In the genomic region with DNA sequence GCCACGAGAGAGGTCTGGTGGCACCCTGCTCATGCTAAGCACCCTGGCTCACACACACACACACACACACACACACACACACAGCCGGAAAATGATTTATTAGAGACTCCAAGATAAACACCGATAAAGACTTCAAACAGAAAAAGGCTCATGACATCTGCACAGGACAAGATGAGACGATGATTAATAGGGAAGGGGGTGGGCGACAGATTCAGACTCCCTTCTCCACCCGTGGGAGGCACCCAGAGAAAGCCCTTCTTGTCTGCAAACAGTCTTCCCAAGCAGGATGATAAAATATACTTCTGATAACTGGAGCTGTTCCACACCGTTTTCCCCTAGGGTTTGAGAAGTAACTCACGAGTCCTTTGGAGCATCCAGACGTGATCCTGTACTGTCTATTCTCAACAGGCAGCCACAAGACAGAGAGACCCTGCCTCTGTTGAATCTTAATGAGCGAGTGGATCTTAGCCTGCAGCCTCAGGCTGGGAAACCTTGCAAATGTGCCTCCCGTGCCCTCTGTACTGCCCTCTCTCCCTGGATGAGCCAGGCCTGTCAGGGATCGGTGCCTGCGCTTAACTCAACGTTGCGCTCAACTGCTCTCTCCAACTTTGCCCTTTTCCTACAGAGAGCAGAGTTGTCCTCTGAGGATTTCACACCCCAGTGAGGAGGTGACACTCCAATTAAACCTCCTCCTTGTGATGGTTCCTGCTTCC, we compare ENCODE assay signal across 17 mouse cellular contexts.
DNase-seq lines count a peak whose midpoint lies in the region; ATAC-seq lines count a peak whose summit lies in the region.
"Had no signal": no experiment of that assay in that cellular context is flagged by ENCODE, and none has a peak within 500 bp of the region (broad histone marks: within the 10 kb centered on the region; RNA-seq: fewer than 3 reads in every experiment).

No protein-coding gene starts in this region.

- H3K27ac ChIP-seq in midbrain, embryonic 14.5 days (replicated peaks; ENCODE audit: low read depth, low read length), result no peak overlapping the region
- no peak overlapping the region for H3K27ac ChIP-seq in midbrain, embryonic 15.5 days
- H3K27ac ChIP-seq in kidney, embryonic 14.5 days (ENCODE audit: low read depth, low read length), result peak overlapping the region; percentile 71; the same call in 1 of the 2 replicates
- H3K27ac ChIP-seq: forebrain, embryonic 12.5 days; hindbrain, embryonic 14.5 days; intestine, embryonic 15.5 days; limb, embryonic 13.5 days had no signal

- H3K9me3 ChIP-seq in midbrain, embryonic 14.5 days (ENCODE audit: control insufficient read depth, low read length), result no peaks in the 10 kb centered on the region
- no peaks in the 10 kb centered on the region for H3K9me3 ChIP-seq in midbrain, embryonic 15.5 days
- H3K9me3 ChIP-seq in kidney, embryonic 14.5 days (ENCODE audit: control insufficient read depth, low read length), result no peaks in the 10 kb centered on the region
- H3K9me3 ChIP-seq: forebrain, embryonic 12.5 days; intestine, embryonic 15.5 days; limb, embryonic 13.5 days had no signal

- no peaks in the 10 kb centered on the region for H3K27me3 ChIP-seq in midbrain, embryonic 14.5 days (ENCODE audit: control insufficient read depth, insufficient read depth, low read length)
- H3K27me3 ChIP-seq in midbrain, embryonic 15.5 days (replicated peaks), result 0 out of 2 replicates have a peak, but pooled peaks cover 3% of the 10 kb centered on the region
- no peaks in the 10 kb centered on the region for H3K27me3 ChIP-seq in kidney, embryonic 14.5 days (ENCODE audit: control insufficient read depth, insufficient read depth, low read length)
- H3K27me3 ChIP-seq: intestine, embryonic 15.5 days had no signal

- no peaks in the 10 kb centered on the region for H3K36me3 ChIP-seq in midbrain, embryonic 14.5 days (ENCODE audit: control insufficient read depth, insufficient read depth, low read length)
- H3K36me3 ChIP-seq in midbrain, embryonic 15.5 days (replicated peaks), result no peaks in the 10 kb centered on the region
- H3K36me3 ChIP-seq in kidney, embryonic 14.5 days (ENCODE audit: control insufficient read depth, insufficient read depth, low read length), result no peaks in the 10 kb centered on the region
- H3K36me3 ChIP-seq: forebrain, embryonic 12.5 days; intestine, embryonic 15.5 days; limb, embryonic 13.5 days had no signal

- 34% methylated on average over 15 of the region's 15 CpGs for WGBS in midbrain, embryonic 14.5 days
- 45% methylated on average over 15 of the region's 15 CpGs for WGBS in midbrain, embryonic 15.5 days
- WGBS in kidney, embryonic 14.5 days, result 18% methylated on average over 15 of the region's 15 CpGs

- no peak for ATAC-seq in midbrain, embryonic 14.5 days (ENCODE audit: low FRiP score, low TSS enrichment)
- ATAC-seq in midbrain, embryonic 15.5 days (replicated peaks), result no peak
- peak; percentile 94 for ATAC-seq in kidney, embryonic 14.5 days (ENCODE audit: low FRiP score, low TSS enrichment)
- ATAC-seq: intestine, embryonic 15.5 days had no signal

- no peak overlapping the region for H3K4me2 ChIP-seq in midbrain, embryonic 14.5 days (ENCODE audit: low read length)
- no peak overlapping the region for H3K4me2 ChIP-seq in midbrain, embryonic 15.5 days
- H3K4me2 ChIP-seq in kidney, embryonic 14.5 days (replicated peaks; ENCODE audit: low read depth, low read length), result 0 out of 2 replicates have a peak overlapping the region, but pooled peaks have one; percentile 12
- H3K4me2 ChIP-seq: forebrain, embryonic 12.5 days; heart, embryonic 11.5 days; hindbrain, embryonic 14.5 days; intestine, embryonic 15.5 days; limb, embryonic 13.5 days; midbrain, embryonic 11.5 days had no signal

- peak; percentile 47 for DNase-seq in midbrain, embryonic 14.5 days
- DNase-seq in embryo, embryonic 11 days, result peak; percentile 17
- DNase-seq in kidney, postnatal 4 days, result peak; percentile 57 to 77
- no peak for DNase-seq in thymus, postnatal 25 days
- DNase-seq in lung, postnatal 36 days, result no peak
- DNase-seq: cerebellum, adult 11-12 months; gastrocnemius, postnatal 36 days; heart, postnatal 14 days; lung, postnatal 4 days had no signal

- H3K4me1 ChIP-seq in midbrain, embryonic 14.5 days (ENCODE audit: control insufficient read depth, insufficient read depth, low read length), result 0 out of 2 replicates have a peak, but pooled peaks cover 7% of the 10 kb centered on the region
- H3K4me1 ChIP-seq in midbrain, embryonic 15.5 days, result peaks cover 9% of the 10 kb centered on the region
- H3K4me1 ChIP-seq in kidney, embryonic 14.5 days (ENCODE audit: control insufficient read depth, insufficient read depth, low read length), result peaks cover 8% of the 10 kb centered on the region; the same call in 1 of the 2 replicates
- H3K4me1 ChIP-seq: intestine, embryonic 15.5 days; limb, embryonic 13.5 days had no signal

- H3K4me3 ChIP-seq in midbrain, embryonic 14.5 days (replicated peaks; ENCODE audit: low read depth, low read length), result no peak overlapping the region
- no peak overlapping the region for H3K4me3 ChIP-seq in midbrain, embryonic 15.5 days
- H3K4me3 ChIP-seq in kidney, embryonic 14.5 days (ENCODE audit: low read length), result no peak overlapping the region
- H3K4me3 ChIP-seq: forebrain, embryonic 12.5 days; intestine, embryonic 15.5 days; limb, embryonic 13.5 days had no signal

- no peak overlapping the region for H3K9ac ChIP-seq in midbrain, embryonic 14.5 days (replicated peaks; ENCODE audit: low read length)
- no peak overlapping the region for H3K9ac ChIP-seq in midbrain, embryonic 15.5 days
- H3K9ac ChIP-seq in kidney, embryonic 14.5 days (ENCODE audit: low read depth, low read length), result 0 out of 2 replicates have a peak overlapping the region, but pooled peaks have one; percentile 8
- H3K9ac ChIP-seq: forebrain, embryonic 12.5 days; hindbrain, embryonic 14.5 days; intestine, embryonic 15.5 days; limb, embryonic 13.5 days had no signal

Comparison
In these comparisons a context has a peak if more than half of its experiments do, and no peak if none do; other contexts are left out.
1. DNase-seq: peak in midbrain, embryonic 14.5 days (single experiment), embryo, embryonic 11 days (single experiment) and kidney, postnatal 4 days (2 of 2); none in thymus, postnatal 25 days (single experiment) and lung, postnatal 36 days (single experiment).